Mouse (Mus musculus): ENCODE measurements at regions not wholly inside any gene's neighbourhood (a gene's known extent, or its start where the extent isn't known, plus 50 kb on each side); places are given as distances from the start of the nearest gene placed in this dataset.

- Histone ChIP-seq H3K4me3 (no peak overlapping the region), H3K27me3 (ENCODE audit: poor library complexity, severe bottlenecking) (no peaks in the 10 kb centered on the region), H3K9me3 (no peaks in the 10 kb centered on the region), H3K36me3 (replicated peaks) (no peaks in the 10 kb centered on the region), H3K27ac (no peak overlapping the region), H3K4me1 (no peaks in the 10 kb centered on the region)
- no peak for DNase-seq (ENCODE audit: extremely low spot score, low spot score)
- WGBS: 88% methylated on average over 5 of the region's 5 CpGs
These were observed 65.3 kb upstream of the Gls start for GRCm38 (mm10) chr1:52298336-52298735.

- WGBS: 76% methylated on average over 2 of the region's 2 CpGs
- Histone ChIP-seq H3K4me3 (no peak overlapping the region), H3K27me3 (ENCODE audit: poor library complexity, severe bottlenecking) (no peaks in the 10 kb centered on the region), H3K27ac (no peak overlapping the region), H3K4me1 (no peaks in the 10 kb centered on the region), H3K9me3 (no peaks in the 10 kb centered on the region), H3K36me3 (replicated peaks) (no peaks in the 10 kb centered on the region)
- no peak for DNase-seq (ENCODE audit: extremely low spot score, low spot score)
These were observed 63.1 kb upstream of the Gls start for GRCm38 (mm10) chr1:52296178-52296577.

- no peaks in the 10 kb centered on the region for H3K27me3 ChIP-seq (ENCODE audit: poor library complexity, severe bottlenecking)
- no peak for DNase-seq (ENCODE audit: extremely low spot score, low spot score)
- H3K27ac ChIP-seq: no peak overlapping the region
- 91% methylated on average over 2 of the region's 2 CpGs for WGBS
- no peak overlapping the region for H3K4me3 ChIP-seq
- no peaks in the 10 kb centered on the region for H3K9me3 ChIP-seq
- no peaks in the 10 kb centered on the region for H3K4me1 ChIP-seq
- H3K36me3 ChIP-seq (replicated peaks): no peaks in the 10 kb centered on the region
These were observed 61.5 kb upstream of the Gls start for GRCm38 (mm10) chr1:52294521-52294920.

- DNase-seq (ENCODE audit: extremely low spot score, low spot score): no peak
- H3K4me1 ChIP-seq: no peaks in the 10 kb centered on the region
- H3K27me3 ChIP-seq (ENCODE audit: poor library complexity, severe bottlenecking): no peaks in the 10 kb centered on the region
- H3K36me3 ChIP-seq (replicated peaks): no peaks in the 10 kb centered on the region
- WGBS: 84% methylated on average over 5 of the region's 5 CpGs
- no peaks in the 10 kb centered on the region for H3K9me3 ChIP-seq
- H3K4me3 ChIP-seq: no peak overlapping the region
- no peak overlapping the region for H3K27ac ChIP-seq
These were observed 60.5 kb upstream of the Gls start for GRCm38 (mm10) chr1:52293393-52294099.

Measured in forebrain, embryonic 10.5 days (tissue).